Mouse (Mus musculus): ENCODE data around the gene Rasgrp3.
"Not testable (repeated sequence)": the region's sequence is repeated elsewhere in the genome, so short reads cannot be mapped to it uniquely, and the experiment has no call there.

Rasgrp3 gene

GRCm38 (mm10) chr17:75435599-75435998, at the start of gene Rasgrp3:
TSS of gene Rasgrp3 (plus strand) at chr17:75435896.
- DNase-seq = peak; percentile 60

- DNase-seq = no peak
Observed at GRCm38 (mm10) chr17:75388402-75388801, 47.3 kb upstream of the Rasgrp3 start.

- no peak for DNase-seq
Observed at GRCm38 (mm10) chr17:75390142-75390541, 45.6 kb upstream of the Rasgrp3 start.

GRCm38 (mm10) chr17:75391429-75392192, 44.1 kb upstream of the Rasgrp3 start:
- no peak for DNase-seq

- peak; percentile 33 for DNase-seq
Observed at GRCm38 (mm10) chr17:75406405-75406804, 29.3 kb upstream of the Rasgrp3 start.

- no peak for DNase-seq
Observed at GRCm38 (mm10) chr17:75416861-75417260, 18.8 kb upstream of the Rasgrp3 start.

GRCm38 (mm10) chr17:75434152-75434551, 1.5 kb upstream of the Rasgrp3 start:
- no peak for DNase-seq

- no peak for DNase-seq
Observed at GRCm38 (mm10) chr17:75434871-75435270, 825 bp upstream of the Rasgrp3 start.

GRCm38 (mm10) chr17:75436095-75436494, 399 bp downstream of the Rasgrp3 start:
- DNase-seq = no peak

GRCm38 (mm10) chr17:75436819-75437218, 1.1 kb downstream of the Rasgrp3 start:
- DNase-seq = no peak

GRCm38 (mm10) chr17:75437239-75437750, 1.6 kb downstream of the Rasgrp3 start:
- DNase-seq = no peak

GRCm38 (mm10) chr17:75438162-75438561, 2.5 kb downstream of the Rasgrp3 start:
- no peak for DNase-seq

- DNase-seq = no peak
Observed at GRCm38 (mm10) chr17:75439062-75439461, 3.4 kb downstream of the Rasgrp3 start.

GRCm38 (mm10) chr17:75440619-75441018, 4.9 kb downstream of the Rasgrp3 start:
- peak; percentile 52 for DNase-seq

- DNase-seq = no peak
Observed at GRCm38 (mm10) chr17:75441260-75441830, 5.6 kb downstream of the Rasgrp3 start.

- no peak for DNase-seq
Observed at GRCm38 (mm10) chr17:75442352-75442751, 6.7 kb downstream of the Rasgrp3 start.

GRCm38 (mm10) chr17:75443064-75443621, 7.4 kb downstream of the Rasgrp3 start:
- no peak for DNase-seq

- DNase-seq = no peak
Observed at GRCm38 (mm10) chr17:75448257-75448656, 12.6 kb downstream of the Rasgrp3 start.

GRCm38 (mm10) chr17:75449022-75449421, 13.3 kb downstream of the Rasgrp3 start:
- no peak for DNase-seq

- DNase-seq = no peak
Observed at GRCm38 (mm10) chr17:75452313-75452712, 16.6 kb downstream of the Rasgrp3 start.

- no peak for DNase-seq
Observed at GRCm38 (mm10) chr17:75453639-75454038, 17.9 kb downstream of the Rasgrp3 start.

- not testable (repeated sequence) for DNase-seq
Observed at GRCm38 (mm10) chr17:75456096-75456495, 20.4 kb downstream of the Rasgrp3 start.

GRCm38 (mm10) chr17:75460621-75461020, 24.9 kb downstream of the Rasgrp3 start:
- DNase-seq = no peak

GRCm38 (mm10) chr17:75461771-75462170, 26.1 kb downstream of the Rasgrp3 start:
- no peak for DNase-seq
